Comparison of ENCODE assay signal across 8 mouse cellular contexts in the genomic region with DNA sequence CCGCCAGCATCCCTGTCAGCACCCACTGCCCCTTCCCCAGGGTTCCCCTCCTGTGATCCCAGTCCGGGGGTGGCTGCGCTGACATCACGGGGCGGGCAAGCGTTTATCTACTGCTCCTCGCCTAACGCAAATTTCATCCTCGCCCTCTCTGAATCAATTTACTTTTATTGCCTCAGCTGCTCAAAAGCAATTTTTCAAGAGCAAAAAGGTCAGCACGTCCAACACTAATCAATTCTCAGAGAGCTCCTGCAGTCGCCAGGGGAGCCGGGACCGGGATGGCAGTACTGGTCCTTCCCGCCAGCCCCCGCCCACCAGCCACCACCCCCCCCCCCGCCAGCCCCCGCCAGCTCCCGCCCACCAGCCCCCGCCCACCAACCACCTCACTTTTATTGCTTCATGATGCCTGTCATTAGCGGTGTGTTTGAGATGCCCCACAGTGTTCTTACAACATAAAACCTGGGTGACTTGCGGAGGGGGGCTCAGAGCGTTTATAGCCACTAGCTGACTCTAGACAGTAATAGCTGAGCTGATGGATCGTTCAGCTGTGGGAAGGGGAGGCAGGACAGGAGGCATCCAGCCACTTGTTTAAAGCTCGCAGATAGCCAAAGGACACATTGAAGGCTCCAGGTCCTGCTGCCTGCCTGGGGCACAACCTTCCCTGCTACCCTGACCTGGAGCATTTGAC. TPM values are rescaled to one million over a fixed set of nuclear protein-coding genes. Genes with fewer than 3 reads are reported as not detected.
DNase-seq lines count a peak whose midpoint lies in the region; ATAC-seq and TF ChIP-seq lines count a peak whose summit lies in the region.
"Had no signal": no experiment of that assay in that cellular context is flagged by ENCODE, and none has a peak within 500 bp of the region (broad histone marks: within the 10 kb centered on the region; RNA-seq: fewer than 3 reads in every experiment).

No protein-coding gene starts in this region.

- TF ChIP-seq CTCF in lung, postnatal 0 days (IDR thresholded peaks at IDR 0.05) = no peak
- no peak for TF ChIP-seq CTCF in forebrain, postnatal 0 days (IDR thresholded peaks at IDR 0.05; ENCODE audit: low read depth)

- H3K4me2 ChIP-seq in lung, postnatal 0 days (replicated peaks; ENCODE audit: low read depth, low read length) = no peak overlapping the region
- H3K4me2 ChIP-seq in forebrain, postnatal 0 days (ENCODE audit: low read depth) = peak overlapping the region; percentile 39
- peak overlapping the region; percentile 62 for H3K4me2 ChIP-seq in limb, embryonic 13.5 days (replicated peaks)
- peak overlapping the region; percentile 27; the same call in 1 of the 2 replicates for H3K4me2 ChIP-seq in stomach, embryonic 16.5 days (ENCODE audit: low read depth, low read length)

- no peaks in the 10 kb centered on the region for H3K27me3 ChIP-seq in lung, postnatal 0 days (replicated peaks; ENCODE audit: insufficient read depth, low read length)
- H3K27me3 ChIP-seq in forebrain, postnatal 0 days (ENCODE audit: insufficient read depth, low read length) = no peaks in the 10 kb centered on the region
- H3K27me3 ChIP-seq in limb, embryonic 13.5 days = peaks cover 24% of the 10 kb centered on the region
- H3K27me3 ChIP-seq in stomach, embryonic 16.5 days (ENCODE audit: control insufficient read depth, insufficient read depth, low read length) = no peaks in the 10 kb centered on the region

- no peak for ATAC-seq in lung, postnatal 0 days
- ATAC-seq in forebrain, postnatal 0 days = no peak
- ATAC-seq in limb, embryonic 13.5 days (ENCODE audit: low FRiP score, low read depth) = peak; percentile 17; the same call in 1 of the 2 replicates
- ATAC-seq in stomach, embryonic 16.5 days (ENCODE audit: insufficient read depth, low FRiP score) = no peak

- H3K9me3 ChIP-seq in lung, postnatal 0 days (ENCODE audit: low read length) = no peaks in the 10 kb centered on the region
- no peaks in the 10 kb centered on the region for H3K9me3 ChIP-seq in forebrain, postnatal 0 days (ENCODE audit: low read length)
- H3K9me3 ChIP-seq in limb, embryonic 13.5 days = peaks cover 5% of the 10 kb centered on the region; the same call in 1 of the 2 replicates
- no peaks in the 10 kb centered on the region; the same call in 1 of the 2 replicates for H3K9me3 ChIP-seq in stomach, embryonic 16.5 days (replicated peaks; ENCODE audit: control insufficient read depth, low read length)

- DNase-seq in lung, postnatal 0 days (ENCODE audit: low spot score) = peak; percentile 39
- DNase-seq in lung, adult 18-20 months = no peak
- no peak for DNase-seq in forebrain, postnatal 0 days
- no peak for DNase-seq in urinary bladder, adult 2 months (ENCODE audit: low spot score)
- DNase-seq in layer of hippocampus, postnatal 10 days (ENCODE audit: low spot score in 2 of 2) = no peak
- DNase-seq: layer of hippocampus, adult 9-11 months had no signal

- H3K9ac ChIP-seq in lung, postnatal 0 days (replicated peaks; ENCODE audit: low read depth) = no peak overlapping the region
- peak overlapping the region; percentile 31 for H3K9ac ChIP-seq in forebrain, postnatal 0 days
- no peak overlapping the region for H3K9ac ChIP-seq in limb, embryonic 13.5 days
- H3K9ac ChIP-seq in stomach, embryonic 16.5 days (ENCODE audit: low read length) = peak overlapping the region; percentile 39; the same call in 1 of the 2 replicates

- H3K4me1 ChIP-seq in lung, postnatal 0 days (ENCODE audit: insufficient read depth, low read depth, low read length) = peaks cover 34% of the 10 kb centered on the region
- H3K4me1 ChIP-seq in forebrain, postnatal 0 days (ENCODE audit: insufficient read depth) = peaks cover 12% of the 10 kb centered on the region; the same call in 1 of the 2 replicates
- H3K4me1 ChIP-seq in limb, embryonic 13.5 days = peaks cover 67% of the 10 kb centered on the region
- peaks cover 41% of the 10 kb centered on the region for H3K4me1 ChIP-seq in stomach, embryonic 16.5 days (ENCODE audit: control insufficient read depth, insufficient read depth, low read length)

- 21% methylated on average over 24 of the region's 24 CpGs for WGBS in lung, postnatal 0 days
- WGBS in forebrain, postnatal 0 days = 28% methylated on average over 21 of the region's 24 CpGs
- 6% methylated on average over 24 of the region's 24 CpGs for WGBS in limb, embryonic 13.5 days
- 8% methylated on average over 23 of the region's 24 CpGs for WGBS in stomach, embryonic 16.5 days

- no peaks in the 10 kb centered on the region for H3K36me3 ChIP-seq in lung, postnatal 0 days (ENCODE audit: insufficient read depth, low read length)
- no peaks in the 10 kb centered on the region for H3K36me3 ChIP-seq in forebrain, postnatal 0 days (ENCODE audit: insufficient read depth)
- no peaks in the 10 kb centered on the region for H3K36me3 ChIP-seq in limb, embryonic 13.5 days
- H3K36me3 ChIP-seq in stomach, embryonic 16.5 days (ENCODE audit: control insufficient read depth, insufficient read depth, low read length) = no peaks in the 10 kb centered on the region

- H3K4me3 ChIP-seq in lung, postnatal 0 days (ENCODE audit: low read depth, low read length) = no peak overlapping the region
- peak overlapping the region; percentile 14; the same call in 1 of the 2 replicates for H3K4me3 ChIP-seq in forebrain, postnatal 0 days (ENCODE audit: low read depth, low read length)
- peak overlapping the region; percentile 29 for H3K4me3 ChIP-seq in limb, embryonic 13.5 days
- no peak overlapping the region for H3K4me3 ChIP-seq in stomach, embryonic 16.5 days (replicated peaks; ENCODE audit: low read length)

- TF ChIP-seq EP300 in lung, postnatal 0 days (IDR thresholded peaks at IDR 0.05) = no peak

- no peak overlapping the region for H3K27ac ChIP-seq in lung, postnatal 0 days (ENCODE audit: low read length)
- no peak overlapping the region for H3K27ac ChIP-seq in forebrain, postnatal 0 days (ENCODE audit: low read depth, low read length)
- H3K27ac ChIP-seq in limb, embryonic 13.5 days = no peak overlapping the region
- H3K27ac ChIP-seq in stomach, embryonic 16.5 days (ENCODE audit: low read length) = no peak overlapping the region

RNA-seq across cellular contexts. Expression of a gene that starts 44.2 kb away (rescaled TPM):
- polyA plus RNA-seq in lung, postnatal 0 days (2015; fragmentation: Nextera tagmentation; extraction: Ambion mirVana) = 8.9 and 9.7 TPM in 2 replicates
- total RNA-seq in forebrain, postnatal 0 days (2014; rRNA removed) = 36.1 and 38.6 TPM in 2 replicates
- polyA plus RNA-seq in forebrain, postnatal 0 days (2015; fragmentation: Nextera tagmentation; extraction: Ambion mirVana) = 21.7 and 26.1 TPM in 2 replicates
- 10.7 and 11.3 TPM in 2 replicates for polyA plus RNA-seq in limb, embryonic 13.5 days (2015; fragmentation: Nextera tagmentation; extraction: Ambion mirVana)
- polyA plus RNA-seq in stomach, embryonic 16.5 days (2015; fragmentation: Nextera tagmentation; extraction: Ambion mirVana) = 8.5 and 10.1 TPM in 2 replicates
- 32.2 and 36.0 TPM in 2 replicates for polyA plus RNA-seq in urinary bladder, adult 2 months (2012; rRNA removed)
- total RNA-seq in layer of hippocampus, postnatal 10 days (2021) = 10 to 100 TPM; 49.2 to 51.2 TPM

Comparison
In these comparisons a context has a peak if more than half of its experiments do, and no peak if none do; other contexts are left out.
1. H3K4me3 ChIP-seq: peak in forebrain, postnatal 0 days (single experiment) and limb, embryonic 13.5 days (single experiment); none in lung, postnatal 0 days (single experiment) and stomach, embryonic 16.5 days (single experiment).
2. H3K9ac ChIP-seq: peak in forebrain, postnatal 0 days (single experiment) and stomach, embryonic 16.5 days (single experiment); none in lung, postnatal 0 days (single experiment) and limb, embryonic 13.5 days (single experiment).